Mouse (Mus musculus) heart, postnatal 14 days (tissue): ENCODE measurements around the gene Trim34a. TPM values are rescaled to one million over a fixed set of nuclear protein-coding genes. Genes with fewer than 3 reads are reported as not detected.

Experiments used
- total RNA-seq, 2 experiments: library from RNA; stranded (reverse); gene quantifications; 2 replicates each; pipeline ENCODE4 v1.2.3; 2021

Trim34a gene
- total RNA-seq, 2 experiments from 2014 or later = 3.7 to 3.8 TPM

Other genes with a start within 250 kb of the Trim34a start
- gene Olfr638, start 245.7 kb upstream of the Trim34a start, total RNA-seq = not detected
- gene Olfr639, start 227.2 kb upstream of the Trim34a start, total RNA-seq = not detected
- not detected for gene Olfr640, start 218.9 kb upstream of the Trim34a start, total RNA-seq
- gene Olfr641, start 209.0 kb upstream of the Trim34a start, total RNA-seq = not detected
- not detected for gene Olfr642, start 191.8 kb upstream of the Trim34a start, total RNA-seq
- not detected for gene 4930516K23Rik, start 183.0 kb upstream of the Trim34a start, total RNA-seq
- gene Olfr644, start 172.6 kb upstream of the Trim34a start, total RNA-seq = not detected
- gene Olfr645, start 159.0 kb upstream of the Trim34a start, total RNA-seq = not detected
- not detected for gene Olfr646, start 139.6 kb upstream of the Trim34a start, total RNA-seq
- not detected for gene Ubqln5, start 114.6 kb upstream of the Trim34a start, total RNA-seq
- gene Olfr643, start 107.1 kb upstream of the Trim34a start, total RNA-seq = not detected
- gene Ubqln3, start 101.2 kb upstream of the Trim34a start, total RNA-seq = not detected
- gene Ubqlnl, start 93.9 kb upstream of the Trim34a start, total RNA-seq = not detected
- gene Olfm5, start 79.6 kb upstream of the Trim34a start, total RNA-seq = not detected
- gene Olfr648, start 61.1 kb upstream of the Trim34a start, total RNA-seq = not detected
- gene Olfr649, start 48.5 kb upstream of the Trim34a start, total RNA-seq = not detected
- under 1 TPM; 0.45 to 0.54 TPM for gene Trim6, start 25.7 kb upstream of the Trim34a start, total RNA-seq
- gene Trim5, start 43.6 kb downstream of the Trim34a start, total RNA-seq = 1 to 10 TPM; 2.6 to 2.9 TPM
- gene Trim12a, start 71.0 kb downstream of the Trim34a start, total RNA-seq = 1 to 10 TPM; 6.1 to 8.2 TPM
- gene Trim34b, start 85.0 kb downstream of the Trim34a start, total RNA-seq = under 1 TPM; 0.17 to 0.34 TPM
- 1 to 10 TPM; 5.4 to 6.5 TPM for gene Trim12c, start 108.9 kb downstream of the Trim34a start, total RNA-seq
- not detected for gene Trim30b, start 125.4 kb downstream of the Trim34a start, total RNA-seq
- gene Trim30c, start 156.4 kb downstream of the Trim34a start, total RNA-seq = under 1 TPM; 0.12 to 0.17 TPM
- gene Trim30a, start 220.7 kb downstream of the Trim34a start, total RNA-seq = 1 to 10 TPM; 2.7 to 3.1 TPM